Comparison of ENCODE assay signal across 23 mouse cellular contexts in the genomic region with DNA sequence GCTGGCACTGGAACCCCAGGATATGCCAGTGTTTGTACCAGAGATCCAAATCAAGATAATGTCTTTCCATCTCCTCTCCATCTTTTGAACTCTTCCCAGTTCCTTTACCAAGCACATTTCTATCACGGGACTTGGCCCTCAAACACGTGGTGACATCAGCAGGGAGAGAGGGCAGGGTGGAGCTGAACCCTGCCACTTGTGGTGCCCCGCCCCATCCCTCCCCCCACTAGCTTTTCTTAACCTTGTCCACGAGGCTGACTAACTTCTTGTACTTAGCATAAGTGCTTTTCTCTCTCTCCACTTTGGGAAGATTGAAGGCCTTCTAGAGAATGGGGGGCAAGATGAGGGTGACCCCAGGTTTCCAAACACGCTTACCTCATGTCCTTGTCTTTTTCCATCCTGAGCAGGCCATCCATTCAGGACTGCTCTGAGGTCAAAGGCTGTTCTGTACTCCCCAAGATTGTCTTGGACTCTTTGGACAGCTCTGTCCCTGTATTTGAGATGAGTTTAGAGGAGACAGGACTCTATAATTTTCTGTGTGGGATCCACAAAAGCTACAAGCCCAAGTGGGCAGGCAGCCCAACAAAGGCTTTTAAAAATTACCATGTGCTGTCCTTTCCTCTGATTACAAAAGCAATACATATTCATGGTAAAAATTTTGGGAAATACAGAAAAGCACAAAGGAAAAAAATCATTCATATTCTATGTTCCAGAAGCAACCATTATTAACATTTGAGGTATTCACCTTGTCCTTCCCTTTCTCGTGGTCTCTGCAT.
"Had no signal": no experiment of that assay in that cellular context is flagged by ENCODE, and none has a peak within 500 bp of the region (broad histone marks: within the 10 kb centered on the region; RNA-seq: fewer than 3 reads in every experiment).

No protein-coding gene starts in this region.

- H3K27ac ChIP-seq: gastrocnemius, adult 2 months; heart, embryonic 10.5 days; hindbrain, embryonic 12.5 days; hindbrain, embryonic 14.5 days; intestine, embryonic 15.5 days; left cerebral cortex, adult 2 months; limb, embryonic 10.5 days; limb, embryonic 12.5 days; liver, embryonic 13.5 days had no signal

- H3K9me3 ChIP-seq: heart, embryonic 10.5 days; hindbrain, embryonic 12.5 days; intestine, embryonic 15.5 days; limb, embryonic 10.5 days; limb, embryonic 12.5 days had no signal

- H3K27me3 ChIP-seq: liver, embryonic 13.5 days had no signal

- DNase-seq: gastrocnemius, adult 2 months; gastrocnemius, postnatal 10 days; gastrocnemius, postnatal 25 days; heart, adult 18-20 months; heart, postnatal 10 days; heart, postnatal 4 days; kidney, adult 18-20 months; kidney, adult 8-10 months; kidney, postnatal 10 days; kidney, postnatal 25 days; kidney, postnatal 4 days; liver; liver, embryonic 13.5 days had no signal

- H3K4me1 ChIP-seq: heart, embryonic 12.5 days; intestine, embryonic 15.5 days; limb, embryonic 12.5 days; liver, embryonic 13.5 days had no signal

- H3K36me3 ChIP-seq: heart, embryonic 10.5 days; heart, embryonic 12.5 days; hindbrain, embryonic 10.5 days; hindbrain, embryonic 12.5 days; intestine, embryonic 15.5 days; limb, embryonic 10.5 days; limb, embryonic 12.5 days; liver, embryonic 13.5 days had no signal

- H3K4me3 ChIP-seq: gastrocnemius, adult 2 months; heart, embryonic 10.5 days; heart, embryonic 12.5 days; hindbrain, embryonic 10.5 days; hindbrain, embryonic 12.5 days; intestine, embryonic 15.5 days; layer of hippocampus, adult 2 months; left cerebral cortex, adult 2 months; limb, embryonic 10.5 days; limb, embryonic 12.5 days; liver, embryonic 13.5 days had no signal
